Mouse (Mus musculus): Measurements from ENCODE around the gene Esyt1.

DNA sequence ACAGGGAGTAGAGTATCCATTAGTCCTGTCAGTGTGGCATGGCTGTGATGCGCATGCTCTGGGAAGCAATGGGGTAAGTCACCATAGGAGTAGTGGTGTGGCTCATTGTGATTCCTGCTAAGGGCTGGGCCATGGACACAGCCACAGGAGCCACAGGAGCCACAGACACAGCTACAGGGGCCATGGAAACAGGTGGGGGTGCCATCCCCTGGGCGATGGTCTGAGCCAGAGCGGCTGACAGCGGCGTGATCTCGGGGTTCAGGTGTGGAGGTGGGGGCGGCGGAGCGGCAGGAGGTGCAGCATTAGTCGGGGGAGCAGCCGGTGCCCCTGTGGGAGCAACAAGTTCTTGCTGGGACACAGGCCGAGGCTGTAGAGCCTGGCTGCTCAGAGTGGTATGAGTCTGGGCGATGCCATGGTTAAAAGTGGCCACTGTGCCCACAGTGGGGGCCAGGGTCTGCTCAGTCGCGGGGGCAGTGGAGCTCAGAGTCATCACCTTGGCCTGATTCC, 18.5 kb upstream of the Esyt1 start:
- no peak for TF ChIP-seq CTCF (IDR thresholded peaks at IDR 0.05; ENCODE audit: control insufficient read depth, insufficient read depth, low read length)
- TF ChIP-seq POLR2A (IDR thresholded peaks at IDR 0.05; ENCODE audit: borderline replicate concordance, control insufficient read depth, low read depth, low read length), result no peak

Measured in bone marrow, adult 2 months (tissue).